Mouse (Mus musculus): ENCODE results near the gene Fam20a. TPM values are rescaled to one million over a fixed set of nuclear protein-coding genes. Genes with fewer than 3 reads are reported as not detected.

The Fam20a gene
- polyA plus RNA-seq, 1 experiment from 2014 or later: 1.2 TPM

DNA sequence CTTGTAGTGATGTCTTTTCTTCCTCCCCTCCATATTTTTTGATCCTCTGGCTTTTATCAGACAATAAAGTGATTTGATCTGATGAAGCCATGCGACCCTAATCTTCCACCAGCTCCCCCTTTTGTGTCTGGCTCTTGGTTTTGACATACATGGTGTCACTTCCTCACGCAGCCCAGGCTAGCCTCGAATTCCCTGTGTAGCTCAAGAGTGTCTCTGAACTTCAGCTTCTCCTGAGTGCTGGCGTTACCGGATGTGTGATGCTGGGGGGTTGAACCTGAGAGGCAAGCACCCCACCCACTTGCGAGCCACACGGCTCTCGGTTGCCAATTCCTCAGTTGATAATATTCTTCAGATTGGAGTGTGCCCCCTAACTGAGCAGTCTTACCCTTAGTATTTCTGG, 49.7 kb downstream of the Fam20a start:
- Histone ChIP-seq H3K27ac (ENCODE audit: low read depth, low read length) (no peak overlapping the region), H3K4me3 (ENCODE audit: low read depth, low read length) (no peak overlapping the region), H3K36me3 (ENCODE audit: control insufficient read depth, insufficient read depth, low read length) (peaks cover 16% of the 10 kb centered on the region), H3K9me3 (replicated peaks; ENCODE audit: control insufficient read depth, low read length) (no peaks in the 10 kb centered on the region), H3K4me2 (no peak overlapping the region), H3K4me1 (ENCODE audit: control insufficient read depth, insufficient read depth, low read length) (0 out of 2 replicates have a peak, but pooled peaks cover 3% of the 10 kb centered on the region), H3K27me3 (ENCODE audit: control insufficient read depth, insufficient read depth, low read length) (no peaks in the 10 kb centered on the region), H3K9ac (ENCODE audit: low read depth, low read length) (no peak overlapping the region)
- no peak for ATAC-seq (replicated peaks; ENCODE audit: insufficient number of reproducible peaks, low FRiP score, low TSS enrichment)
- 80% methylated on average over 8 of the region's 8 CpGs for WGBS (ENCODE audit: insufficient replicate concordance)

DNA sequence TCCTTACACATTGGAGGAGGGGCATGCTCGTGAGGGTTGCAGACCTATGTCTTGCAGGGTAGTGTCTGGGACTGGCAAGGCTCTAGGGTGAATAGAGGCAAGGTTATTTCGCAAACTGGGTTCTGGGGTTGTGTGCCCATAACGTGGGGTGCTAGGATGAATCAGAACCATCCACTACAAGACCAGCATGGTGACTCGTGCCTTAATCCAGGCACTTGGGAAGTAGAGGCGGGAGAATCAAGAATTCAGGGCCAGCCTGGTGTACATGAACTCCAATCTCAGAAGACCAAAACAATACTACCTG, 50.1 kb downstream of the Fam20a start:
- H3K27me3 ChIP-seq (ENCODE audit: control insufficient read depth, insufficient read depth, low read length): no peaks in the 10 kb centered on the region
- H3K4me2 ChIP-seq: no peak overlapping the region
- H3K4me1 ChIP-seq (ENCODE audit: control insufficient read depth, insufficient read depth, low read length): 0 out of 2 replicates have a peak, but pooled peaks cover 3% of the 10 kb centered on the region
- ATAC-seq (replicated peaks; ENCODE audit: insufficient number of reproducible peaks, low FRiP score, low TSS enrichment): no peak
- H3K9me3 ChIP-seq (replicated peaks; ENCODE audit: control insufficient read depth, low read length): no peaks in the 10 kb centered on the region
- H3K36me3 ChIP-seq (ENCODE audit: control insufficient read depth, insufficient read depth, low read length): peaks cover 20% of the 10 kb centered on the region
- 79% methylated on average over 5 of the region's 5 CpGs for WGBS (ENCODE audit: insufficient replicate concordance)
- no peak overlapping the region for H3K27ac ChIP-seq (ENCODE audit: low read depth, low read length)
- no peak overlapping the region for H3K9ac ChIP-seq (ENCODE audit: low read depth, low read length)
- H3K4me3 ChIP-seq (ENCODE audit: low read depth, low read length): no peak overlapping the region

DNA sequence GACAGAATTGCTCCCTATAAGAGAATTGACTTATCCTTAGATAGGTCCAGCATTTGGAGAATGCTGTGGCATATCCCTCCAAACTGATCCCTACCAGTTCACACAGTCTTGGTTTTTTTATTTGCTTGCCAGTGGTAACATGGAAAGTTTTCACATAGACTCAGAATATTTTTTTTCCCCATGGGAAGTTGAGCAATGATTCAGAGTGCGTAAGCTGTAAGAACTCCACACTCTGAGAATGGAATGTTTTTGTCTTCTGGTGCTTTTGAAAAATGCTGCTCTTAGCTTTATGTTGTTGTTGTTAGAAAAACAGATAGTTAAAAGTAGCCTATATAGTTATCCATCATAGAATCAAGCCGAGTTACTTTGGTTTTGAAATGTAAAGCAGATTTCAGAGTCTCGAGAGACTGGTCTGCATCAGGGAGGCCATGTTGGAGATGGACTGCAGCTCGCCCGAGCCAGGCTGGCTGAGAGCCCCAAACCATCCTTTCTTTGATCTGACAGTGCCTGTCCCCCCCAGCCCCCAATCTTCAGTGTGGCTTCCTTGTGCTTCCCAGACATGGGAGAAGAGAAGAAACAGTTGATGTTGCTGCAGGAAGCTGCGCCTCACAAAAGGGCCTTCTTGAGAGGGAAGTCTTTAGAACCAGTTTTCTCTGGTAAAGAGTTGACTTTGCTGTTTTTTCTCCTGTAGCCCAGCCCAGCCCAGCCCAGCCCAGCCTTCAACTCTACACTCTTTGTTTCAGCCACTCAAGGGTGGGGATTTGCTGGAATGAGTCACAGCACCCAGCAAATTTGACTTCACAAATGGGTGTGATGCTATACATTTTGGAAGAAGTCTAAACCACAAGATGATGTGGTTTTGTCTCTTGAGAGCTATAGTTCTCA, 50.7 kb downstream of the Fam20a start:
- no peak overlapping the region for H3K27ac ChIP-seq (ENCODE audit: low read depth, low read length)
- H3K4me1 ChIP-seq (ENCODE audit: control insufficient read depth, insufficient read depth, low read length): 0 out of 2 replicates have a peak, but pooled peaks cover 3% of the 10 kb centered on the region
- no peak overlapping the region for H3K9ac ChIP-seq (ENCODE audit: low read depth, low read length)
- H3K4me3 ChIP-seq (ENCODE audit: low read depth, low read length): no peak overlapping the region
- ATAC-seq (replicated peaks; ENCODE audit: insufficient number of reproducible peaks, low FRiP score, low TSS enrichment): no peak
- 82% methylated on average over 6 of the region's 6 CpGs for WGBS (ENCODE audit: insufficient replicate concordance)
- peaks cover 26% of the 10 kb centered on the region for H3K36me3 ChIP-seq (ENCODE audit: control insufficient read depth, insufficient read depth, low read length)
- H3K9me3 ChIP-seq (replicated peaks; ENCODE audit: control insufficient read depth, low read length): no peaks in the 10 kb centered on the region
- no peaks in the 10 kb centered on the region for H3K27me3 ChIP-seq (ENCODE audit: control insufficient read depth, insufficient read depth, low read length)
- H3K4me2 ChIP-seq: no peak overlapping the region

DNA sequence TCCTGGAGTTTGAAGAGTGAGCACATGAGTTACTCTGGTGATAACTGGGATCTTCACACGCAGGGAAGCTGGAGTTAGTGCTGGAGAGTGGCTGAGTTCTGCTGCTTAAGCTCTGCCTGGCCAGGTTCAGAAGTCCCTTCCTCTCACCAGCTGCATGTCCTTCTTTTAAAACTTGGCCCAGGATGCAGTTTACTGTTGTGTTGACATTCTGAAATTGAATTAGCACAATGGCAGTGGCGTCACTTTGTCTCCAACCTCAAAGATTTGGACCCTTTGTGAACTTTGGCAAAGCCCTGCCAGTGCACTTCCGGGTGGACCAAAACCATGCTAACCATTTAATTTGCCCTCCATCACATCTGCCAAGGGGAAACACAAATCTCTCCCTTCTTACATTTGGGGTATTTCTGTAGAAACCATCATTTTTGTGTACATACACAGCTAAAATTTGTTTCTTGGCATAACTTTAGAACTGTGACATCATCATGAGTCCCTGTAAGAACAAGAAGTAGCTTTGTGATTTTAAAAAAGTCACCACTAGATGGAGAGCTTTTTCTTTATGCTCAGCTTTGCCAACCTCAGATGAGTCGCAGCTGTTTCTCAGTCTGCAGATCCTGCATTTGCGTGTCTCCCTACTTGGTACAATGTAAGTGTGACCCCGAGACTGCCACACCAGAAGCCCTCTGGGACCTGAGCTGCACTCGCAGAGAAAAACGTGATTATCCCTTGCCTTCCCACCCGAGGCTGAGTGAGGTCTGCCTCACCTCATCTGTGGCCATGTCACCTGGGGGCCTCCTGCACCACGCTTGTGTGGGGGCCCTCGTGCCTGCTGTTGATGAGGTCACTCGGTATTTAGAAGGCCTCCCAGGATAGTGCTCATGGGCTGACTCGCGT, 51.8 kb downstream of the Fam20a start:
- no peak overlapping the region for H3K9ac ChIP-seq (ENCODE audit: low read depth, low read length)
- no peak overlapping the region for H3K4me2 ChIP-seq
- no peak; the same call in 1 of the 2 replicates for ATAC-seq (replicated peaks; ENCODE audit: insufficient number of reproducible peaks, low FRiP score, low TSS enrichment)
- WGBS (ENCODE audit: insufficient replicate concordance): 65% methylated on average over 14 of the region's 14 CpGs
- peaks cover 33% of the 10 kb centered on the region for H3K36me3 ChIP-seq (ENCODE audit: control insufficient read depth, insufficient read depth, low read length)
- no peaks in the 10 kb centered on the region for H3K9me3 ChIP-seq (replicated peaks; ENCODE audit: control insufficient read depth, low read length)
- no peak overlapping the region for H3K27ac ChIP-seq (ENCODE audit: low read depth, low read length)
- H3K4me3 ChIP-seq (ENCODE audit: low read depth, low read length): no peak overlapping the region
- 0 out of 2 replicates have a peak, but pooled peaks cover 3% of the 10 kb centered on the region for H3K4me1 ChIP-seq (ENCODE audit: control insufficient read depth, insufficient read depth, low read length)
- no peaks in the 10 kb centered on the region for H3K27me3 ChIP-seq (ENCODE audit: control insufficient read depth, insufficient read depth, low read length)

DNA sequence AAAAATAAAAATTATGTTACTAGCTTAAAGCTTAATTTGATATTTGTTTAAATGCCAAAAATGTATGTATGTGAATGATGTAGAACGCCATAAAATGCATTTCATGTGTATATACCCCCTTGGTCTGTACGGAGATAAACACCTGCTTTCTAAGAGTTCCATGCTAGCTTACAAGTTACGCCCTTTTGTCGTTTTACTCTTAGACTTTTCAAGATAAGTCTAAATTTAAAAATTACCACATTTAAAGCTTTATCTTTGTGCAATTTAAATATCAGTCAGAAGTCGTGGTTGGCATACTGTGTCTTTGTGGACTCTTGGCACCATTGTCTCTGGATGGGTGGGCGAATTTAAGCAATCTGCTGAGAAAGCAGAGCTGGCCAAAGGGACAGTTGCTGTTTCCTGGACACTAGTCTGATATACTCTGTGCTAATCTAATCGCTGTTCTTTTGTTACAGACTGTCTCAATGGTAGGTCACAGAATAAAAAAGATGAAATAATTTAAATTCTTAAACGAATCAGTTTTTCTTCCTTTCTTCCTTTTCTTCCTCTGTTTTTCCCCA, 52.9 kb downstream of the Fam20a start:
- H3K27ac ChIP-seq (ENCODE audit: low read depth, low read length): no peak overlapping the region
- 85% methylated on average over 8 of the region's 8 CpGs for WGBS (ENCODE audit: insufficient replicate concordance)
- no peaks in the 10 kb centered on the region for H3K27me3 ChIP-seq (ENCODE audit: control insufficient read depth, insufficient read depth, low read length)
- 0 out of 2 replicates have a peak, but pooled peaks cover 3% of the 10 kb centered on the region for H3K4me1 ChIP-seq (ENCODE audit: control insufficient read depth, insufficient read depth, low read length)
- no peak overlapping the region for H3K9ac ChIP-seq (ENCODE audit: low read depth, low read length)
- H3K9me3 ChIP-seq (replicated peaks; ENCODE audit: control insufficient read depth, low read length): no peaks in the 10 kb centered on the region
- no peak for ATAC-seq (replicated peaks; ENCODE audit: insufficient number of reproducible peaks, low FRiP score, low TSS enrichment)
- H3K4me3 ChIP-seq (ENCODE audit: low read depth, low read length): no peak overlapping the region
- H3K4me2 ChIP-seq: no peak overlapping the region
- peaks cover 40% of the 10 kb centered on the region for H3K36me3 ChIP-seq (ENCODE audit: control insufficient read depth, insufficient read depth, low read length)

DNA sequence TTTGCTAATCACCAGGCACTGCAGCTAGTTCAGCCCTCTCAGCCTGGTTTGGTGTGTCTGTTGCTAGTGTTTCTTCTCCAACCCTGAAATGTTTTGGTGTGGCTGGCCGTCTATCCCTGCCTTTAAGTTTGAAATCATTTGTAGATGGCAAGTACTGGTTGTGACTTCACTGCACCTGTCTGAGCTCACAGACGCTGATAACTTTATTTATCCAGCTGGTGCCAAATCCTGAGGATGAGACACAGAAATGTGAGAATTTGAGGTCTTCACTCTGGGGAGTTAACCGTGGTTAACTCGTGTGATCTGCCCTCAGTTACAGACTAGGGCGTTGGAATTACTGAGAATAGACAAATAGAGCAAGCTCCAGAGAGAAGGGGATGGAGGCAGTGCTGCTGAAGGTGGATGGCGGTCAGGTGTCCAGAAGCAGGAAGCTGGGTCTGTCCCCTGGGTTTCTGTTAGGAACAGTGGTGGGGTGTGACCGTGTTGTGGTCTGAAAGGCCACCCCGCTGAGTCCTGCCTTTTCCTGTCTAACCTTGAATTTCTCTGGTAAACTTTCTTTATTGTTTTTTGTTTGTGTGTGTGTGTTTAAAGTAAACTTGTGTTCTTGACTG, 53.9 kb downstream of the Fam20a start:
- ATAC-seq (replicated peaks; ENCODE audit: insufficient number of reproducible peaks, low FRiP score, low TSS enrichment): no peak
- H3K4me1 ChIP-seq (ENCODE audit: control insufficient read depth, insufficient read depth, low read length): 0 out of 2 replicates have a peak, but pooled peaks cover 3% of the 10 kb centered on the region
- no peaks in the 10 kb centered on the region for H3K27me3 ChIP-seq (ENCODE audit: control insufficient read depth, insufficient read depth, low read length)
- no peak overlapping the region for H3K9ac ChIP-seq (ENCODE audit: low read depth, low read length)
- no peak overlapping the region for H3K4me2 ChIP-seq
- WGBS (ENCODE audit: insufficient replicate concordance): 88% methylated on average over 8 of the region's 8 CpGs
- H3K4me3 ChIP-seq (ENCODE audit: low read depth, low read length): no peak overlapping the region
- H3K27ac ChIP-seq (ENCODE audit: low read depth, low read length): no peak overlapping the region
- peaks cover 45% of the 10 kb centered on the region for H3K36me3 ChIP-seq (ENCODE audit: control insufficient read depth, insufficient read depth, low read length)
- H3K9me3 ChIP-seq (replicated peaks; ENCODE audit: control insufficient read depth, low read length): no peaks in the 10 kb centered on the region

DNA sequence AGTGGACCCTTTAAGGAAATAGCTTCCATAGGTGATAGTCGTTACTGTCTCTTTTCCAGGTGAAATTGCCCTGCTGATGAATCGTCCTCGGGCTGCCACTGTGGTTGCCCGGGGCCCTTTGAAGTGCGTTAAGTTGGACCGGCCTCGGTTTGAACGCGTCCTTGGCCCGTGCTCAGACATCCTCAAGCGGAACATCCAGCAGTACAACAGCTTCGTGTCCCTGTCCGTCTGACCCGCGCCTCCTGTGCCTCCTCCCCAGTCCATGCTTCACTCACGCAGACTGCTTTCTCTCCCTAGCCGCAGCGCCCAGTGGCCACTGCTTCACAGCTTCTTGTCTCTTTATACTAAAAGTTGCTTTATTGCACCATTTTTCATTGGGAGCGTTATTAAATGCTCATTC, 54.7 kb downstream of the Fam20a start:
- Histone ChIP-seq H3K36me3 (ENCODE audit: control insufficient read depth, insufficient read depth, low read length) (peaks cover 50% of the 10 kb centered on the region), H3K27me3 (ENCODE audit: control insufficient read depth, insufficient read depth, low read length) (no peaks in the 10 kb centered on the region), H3K9me3 (replicated peaks; ENCODE audit: control insufficient read depth, low read length) (no peaks in the 10 kb centered on the region), H3K27ac (ENCODE audit: low read depth, low read length) (no peak overlapping the region), H3K4me1 (ENCODE audit: control insufficient read depth, insufficient read depth, low read length) (no peaks in the 10 kb centered on the region), H3K4me2 (no peak overlapping the region), H3K9ac (ENCODE audit: low read depth, low read length) (no peak overlapping the region), H3K4me3 (ENCODE audit: low read depth, low read length) (no peak overlapping the region)
- 93% methylated on average over 19 of the region's 19 CpGs for WGBS (ENCODE audit: insufficient replicate concordance)
- ATAC-seq (replicated peaks; ENCODE audit: insufficient number of reproducible peaks, low FRiP score, low TSS enrichment): no peak

DNA sequence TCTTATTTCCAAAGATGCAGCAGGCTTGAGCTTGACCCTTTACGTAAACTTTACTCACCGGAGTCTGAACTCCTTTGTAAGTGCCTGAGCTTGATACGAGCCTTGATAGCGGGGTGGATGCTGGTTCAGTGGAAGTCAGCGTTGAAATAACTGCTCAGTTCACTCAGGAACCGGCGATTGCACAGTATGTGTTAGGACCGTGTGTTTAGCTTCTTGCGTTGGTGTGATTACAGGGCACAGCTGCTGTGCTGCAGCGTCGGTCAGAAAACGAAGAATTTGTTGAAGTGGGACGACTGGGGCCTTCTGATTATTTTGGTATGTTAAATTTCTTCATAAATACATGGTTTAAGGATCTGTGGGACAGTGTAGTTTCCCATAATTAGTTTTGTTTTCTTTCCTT, 55.7 kb downstream of the Fam20a start:
- H3K9ac ChIP-seq (ENCODE audit: low read depth, low read length): no peak overlapping the region
- H3K9me3 ChIP-seq (replicated peaks; ENCODE audit: control insufficient read depth, low read length): no peaks in the 10 kb centered on the region
- no peak overlapping the region for H3K4me2 ChIP-seq
- no peaks in the 10 kb centered on the region for H3K27me3 ChIP-seq (ENCODE audit: control insufficient read depth, insufficient read depth, low read length)
- no peak for ATAC-seq (replicated peaks; ENCODE audit: insufficient number of reproducible peaks, low FRiP score, low TSS enrichment)
- 93% methylated on average over 13 of the region's 13 CpGs for WGBS (ENCODE audit: insufficient replicate concordance)
- H3K4me1 ChIP-seq (ENCODE audit: control insufficient read depth, insufficient read depth, low read length): no peaks in the 10 kb centered on the region
- H3K36me3 ChIP-seq (ENCODE audit: control insufficient read depth, insufficient read depth, low read length): peaks cover 55% of the 10 kb centered on the region
- no peak overlapping the region for H3K4me3 ChIP-seq (ENCODE audit: low read depth, low read length)
- no peak overlapping the region for H3K27ac ChIP-seq (ENCODE audit: low read depth, low read length)
